Mouse (Mus musculus): Measurements from ENCODE around the gene Smr2. TPM values are rescaled to one million over a fixed set of nuclear protein-coding genes. Genes with fewer than 3 reads are reported as not detected.
"Not testable (repeated sequence)": the region's sequence is repeated elsewhere in the genome, so short reads cannot be mapped to it uniquely, and the experiment has no call there.

The Smr2 gene
- total RNA-seq (2021) = not detected
- long read RNA-seq, experiment 1 = 0 reads
- long read RNA-seq, experiment 2 = 0 reads

DNA sequence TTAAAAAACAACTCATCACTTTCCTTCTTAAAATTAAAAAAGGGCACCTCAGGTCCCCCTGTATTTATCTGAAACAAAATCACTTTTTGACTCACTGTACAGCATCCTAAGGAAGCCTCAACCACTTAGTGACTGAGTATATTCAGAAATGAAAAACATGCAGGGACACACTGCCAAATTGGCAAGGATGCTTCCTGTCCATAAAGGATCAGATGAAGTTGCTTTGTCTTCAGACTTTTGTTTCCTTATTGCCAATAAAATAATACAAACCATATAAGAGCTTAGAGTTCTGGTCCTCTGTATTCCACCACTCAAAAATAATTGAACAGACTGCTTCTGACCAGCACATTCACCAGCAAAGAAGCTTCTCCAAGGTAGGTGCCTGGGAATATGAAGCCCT, at the start of gene Smr2:
Gene Smr2, plus strand, starts transcription at position 301 of the 400 bp plus-strand sequence.
- H3K4me3 ChIP-seq; intact Hi-C loops (cut with DNase I); DNase-seq (ENCODE audit: extremely low spot score in 1 of 2, low spot score in 2 of 2): not testable (repeated sequence)

DNA sequence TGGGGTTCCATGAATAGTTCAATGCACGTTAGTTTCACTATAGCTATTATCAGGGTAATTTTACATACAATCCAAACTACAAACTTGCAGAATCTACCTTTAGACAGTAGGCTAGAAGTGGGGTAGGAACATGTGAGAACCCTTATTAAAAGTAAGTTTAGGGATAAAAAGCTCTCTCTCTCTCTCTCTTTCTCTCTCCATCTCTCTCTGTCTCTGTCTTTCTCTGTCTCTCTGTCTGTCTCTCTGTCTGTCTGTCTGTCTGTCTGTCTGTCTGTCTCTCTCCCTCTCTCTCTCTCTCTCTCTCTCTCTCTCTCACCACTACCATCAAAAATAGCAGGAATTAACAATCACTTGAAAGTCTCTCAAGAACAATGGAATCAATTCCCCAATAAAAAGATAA, 25.1 kb downstream of the Smr2 start, which contains the start of gene Gm11116:
Gene Gm11116, minus strand, starts transcription at position 101 of the 400 bp plus-strand sequence.
- no peak within 1 kb of the TSS for H3K4me3 ChIP-seq
- DNase-seq (ENCODE audit: extremely low spot score in 1 of 2, low spot score in 2 of 2) = no peak
- intact Hi-C loops (cut with DNase I) = loop anchor here (10.0 kb wide), 1 partner anchor 233 kb away; no protein-coding TSS in a partner anchor
- TF ChIP-seq CTCF (IDR thresholded peaks at IDR 0.05) = no peak
- H3K27ac ChIP-seq = no peak within 1 kb of the TSS

More for the DNA sequence above, at the start of gene Smr2:
- not testable (repeated sequence) for H3K27ac ChIP-seq

DNA sequence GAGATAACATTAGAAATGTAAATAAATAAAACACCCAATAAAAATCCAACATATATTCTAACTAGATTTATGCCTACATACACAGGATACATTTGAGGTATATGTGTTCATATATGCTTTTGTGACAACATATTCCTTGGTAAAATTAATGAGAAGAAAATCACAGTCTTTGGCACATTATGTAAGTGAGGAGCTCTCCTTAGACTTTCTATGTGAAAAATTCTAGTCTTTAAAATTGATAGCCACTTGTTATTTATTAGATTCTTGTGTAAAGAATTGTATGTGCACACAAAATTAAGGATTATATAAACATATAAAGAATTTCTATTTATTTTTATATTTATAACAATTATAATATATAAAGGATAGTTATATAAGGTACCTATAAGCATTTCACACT, 67.6 kb downstream of the Smr2 start, which contains the start of gene Gm11115:
Gene Gm11115, minus strand, starts transcription at position 101 of the 400 bp plus-strand sequence.
- no peak for DNase-seq (ENCODE audit: extremely low spot score in 1 of 2, low spot score in 2 of 2)
- H3K4me3 ChIP-seq = no peak within 1 kb of the TSS
- no peak for TF ChIP-seq CTCF (IDR thresholded peaks at IDR 0.05)
- no peak within 1 kb of the TSS for H3K27ac ChIP-seq
- intact Hi-C loops (cut with DNase I) = no loop called here

Other genes starting within 250 kb of the Smr2 start
- gene Odam, start 201.5 kb upstream of the Smr2 start, total RNA-seq (2021) = not detected
- gene Csn3, start 161.0 kb upstream of the Smr2 start, total RNA-seq (2021) = not detected
- gene 2310003L06Rik, start 117.1 kb upstream of the Smr2 start, total RNA-seq (2021) = not detected
- not detected for gene Gm28434, start 117.0 kb upstream of the Smr2 start, total RNA-seq (2021)
- not detected for gene Cabs1, start 107.1 kb upstream of the Smr2 start, total RNA-seq (2021)
- gene Smr3a, start 84.0 kb upstream of the Smr2 start, total RNA-seq (2021) = not detected
- gene Gm11116, start 25.0 kb downstream of the Smr2 start, total RNA-seq (2021) = not detected
- gene Gm11115, start 67.5 kb downstream of the Smr2 start, total RNA-seq (2021) = not detected
- not detected for gene Gm7714, start 182.4 kb downstream of the Smr2 start, total RNA-seq (2021)
- gene Prol1, start 230.8 kb downstream of the Smr2 start, total RNA-seq (2021) = not detected